Comparison of ENCODE assay signal across 11 mouse cellular contexts in genomic region chr1:35162506-35162905, GRCm38 (mm10).
DNase-seq lines count a peak whose midpoint lies in the region.
"Had no signal": no experiment of that assay in that cellular context is flagged by ENCODE, and none has a peak within 500 bp of the region (broad histone marks: within the 10 kb centered on the region; RNA-seq: fewer than 3 reads in every experiment).

No protein-coding gene starts in this region.

- intact Hi-C loops in left cerebral cortex, postnatal 25 days (cut with DNase I) = loop anchor here (5.0 kb wide), 1 partner anchor 595 kb away; no protein-coding TSS in a partner anchor
- intact Hi-C loops in heart, postnatal 36 days (cut with DNase I) = no loop called here

- peak; percentile 71 for DNase-seq in right cerebral cortex, adult 18-20 months
- DNase-seq in right cerebral cortex, postnatal 4 days = no peak
- DNase-seq in frontal cortex, postnatal 36 days (ENCODE audit: low spot score in 2 of 2) = peak; percentile 39 to 83
- DNase-seq in left cerebral cortex, postnatal 25 days (ENCODE audit: low spot score in 2 of 2) = peak; percentile 32 to 93
- DNase-seq in heart, postnatal 36 days = no peak
- no peak for DNase-seq in gastrocnemius, adult 8-10 months (ENCODE audit: low spot score in 2 of 2)
- DNase-seq in lung, adult 18-20 months = no peak
- DNase-seq: adrenal gland, postnatal 36 days; cerebellum, adult 9-11 months; kidney, adult 18-20 months; kidney, postnatal 14 days had no signal

Comparison
In these comparisons a context has a peak if more than half of its experiments do, and no peak if none do; other contexts are left out.
1. DNase-seq: peak in right cerebral cortex, adult 18-20 months (single experiment), frontal cortex, postnatal 36 days (2 of 2) and left cerebral cortex, postnatal 25 days (2 of 2); none in right cerebral cortex, postnatal 4 days (single experiment), heart, postnatal 36 days (0 of 2), gastrocnemius, adult 8-10 months (0 of 2) and lung, adult 18-20 months (0 of 2).